ENCODE assay signal across 9 mouse cellular contexts in genomic region chr12:118529428-118530361, GRCm38 (mm10).
DNase-seq lines count a peak whose midpoint lies in the region; ATAC-seq lines count a peak whose summit lies in the region.
"Had no signal": no experiment of that assay in that cellular context is flagged by ENCODE, and none has a peak within 500 bp of the region (broad histone marks: within the 10 kb centered on the region; RNA-seq: fewer than 3 reads in every experiment).

No protein-coding gene starts in this region.

- no peak for DNase-seq in liver, embryonic 11.5 days (ENCODE audit: low spot score)
- no peak for DNase-seq in liver
- peak; percentile 11 to 15 for DNase-seq in heart, postnatal 10 days
- peak; percentile 8 to 41 for DNase-seq in kidney, postnatal 36 days
- DNase-seq in natural killer cell, adult 2 months (ENCODE audit: low spot score in 2 of 2): no peak
- DNase-seq in adrenal gland, postnatal 25 days: no peak
- DNase-seq in cerebellum, adult 9-11 months: no peak

- H3K4me3 ChIP-seq in liver, embryonic 11.5 days (ENCODE audit: low read depth, low read length): no peak overlapping the region
- H3K4me3 ChIP-seq in neural tube, embryonic 15.5 days (replicated peaks): peak overlapping the region; percentile 27

- no peak; the same call in 1 of the 2 replicates for ATAC-seq in liver, embryonic 11.5 days (replicated peaks; ENCODE audit: low FRiP score)
- peak; percentile 61 for ATAC-seq in neural tube, embryonic 15.5 days (ENCODE audit: low FRiP score)

- 7% methylated on average over 36 of the region's 36 CpGs for WGBS in liver, embryonic 11.5 days
- 4% methylated on average over 36 of the region's 36 CpGs for WGBS in neural tube, embryonic 15.5 days

- intact Hi-C loops in heart, postnatal 10 days (cut with DNase I): no loop called here

- no peak overlapping the region for H3K9ac ChIP-seq in liver, embryonic 11.5 days (ENCODE audit: low read depth, low read length)
- 0 out of 2 replicates have a peak overlapping the region, but pooled peaks have one; percentile 14 for H3K9ac ChIP-seq in neural tube, embryonic 15.5 days (replicated peaks)

- H3K4me2 ChIP-seq in liver, embryonic 11.5 days: peak overlapping the region; percentile 40
- peak overlapping the region; percentile 54 for H3K4me2 ChIP-seq in neural tube, embryonic 15.5 days

- H3K4me1 ChIP-seq in liver, embryonic 11.5 days (replicated peaks; ENCODE audit: control insufficient read depth, insufficient read depth, low read length): no peaks in the 10 kb centered on the region
- peaks cover 14% of the 10 kb centered on the region for H3K4me1 ChIP-seq in neural tube, embryonic 15.5 days

- H3K36me3 ChIP-seq in liver, embryonic 11.5 days (ENCODE audit: control insufficient read depth, insufficient read depth, low read length): no peaks in the 10 kb centered on the region
- no peaks in the 10 kb centered on the region for H3K36me3 ChIP-seq in neural tube, embryonic 15.5 days
- H3K36me3 ChIP-seq: G1E had no signal

- peaks cover 35% of the 10 kb centered on the region for H3K27me3 ChIP-seq in liver, embryonic 11.5 days (replicated peaks; ENCODE audit: control insufficient read depth, insufficient read depth, low read length)
- H3K27me3 ChIP-seq in neural tube, embryonic 15.5 days (replicated peaks): peaks cover 42% of the 10 kb centered on the region

- H3K9me3 ChIP-seq in liver, embryonic 11.5 days (ENCODE audit: control insufficient read depth, low read length): no peaks in the 10 kb centered on the region
- H3K9me3 ChIP-seq in neural tube, embryonic 15.5 days (replicated peaks): no peaks in the 10 kb centered on the region
- H3K9me3 ChIP-seq: G1E had no signal

- H3K27ac ChIP-seq in liver, embryonic 11.5 days (ENCODE audit: low read depth, low read length): no peak overlapping the region
- H3K27ac ChIP-seq in neural tube, embryonic 15.5 days (replicated peaks): no peak overlapping the region

Comparison
In these comparisons a context has a peak if more than half of its experiments do, and no peak if none do; other contexts are left out.
1. DNase-seq: peak in heart, postnatal 10 days (2 of 2) and kidney, postnatal 36 days (2 of 2); none in liver, embryonic 11.5 days (single experiment), liver (single experiment), natural killer cell, adult 2 months (0 of 2), adrenal gland, postnatal 25 days (single experiment) and cerebellum, adult 9-11 months (single experiment).